10 mouse cellular contexts compared by ENCODE assay signal in the genomic region with DNA sequence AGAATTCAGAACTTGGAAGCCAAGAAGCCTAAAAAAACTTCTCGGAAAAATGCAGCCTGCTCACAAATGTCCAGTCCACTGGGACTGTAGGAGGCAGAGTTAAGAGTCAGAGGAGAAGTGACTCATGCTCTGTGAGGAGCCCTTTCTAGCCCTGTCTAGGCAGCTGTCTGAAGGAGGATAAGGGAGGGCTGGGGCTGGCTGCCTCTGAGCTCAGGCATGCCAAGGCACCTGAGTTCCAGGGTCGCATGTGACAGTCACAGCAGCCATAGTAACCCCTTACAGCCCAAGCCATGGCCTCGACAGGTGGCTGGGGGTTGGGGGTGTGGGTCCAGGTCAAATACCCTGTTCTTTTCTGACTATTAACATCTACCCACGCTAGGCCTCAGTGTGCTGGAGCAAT. TPM values are rescaled to one million over a fixed set of nuclear protein-coding genes. Genes with fewer than 3 reads are reported as not detected.
DNase-seq lines count a peak whose midpoint lies in the region; ATAC-seq and TF ChIP-seq lines count a peak whose summit lies in the region.
"Had no signal": no experiment of that assay in that cellular context is flagged by ENCODE, and none has a peak within 500 bp of the region (broad histone marks: within the 10 kb centered on the region; RNA-seq: fewer than 3 reads in every experiment).

No protein-coding gene starts in this region.

- peaks cover 31% of the 10 kb centered on the region for H3K36me3 ChIP-seq in heart, embryonic 10.5 days
- H3K36me3 ChIP-seq in heart, embryonic 15.5 days: no peaks in the 10 kb centered on the region
- peaks cover 8% of the 10 kb centered on the region for H3K36me3 ChIP-seq in stomach, postnatal 0 days (ENCODE audit: control insufficient read depth, insufficient read depth, low read length)
- no peaks in the 10 kb centered on the region; the same call in 1 of the 2 replicates for H3K36me3 ChIP-seq in forebrain, embryonic 13.5 days (ENCODE audit: poor library complexity, severe bottlenecking)

- WGBS in heart, embryonic 10.5 days: 58% methylated on average over 4 of the region's 4 CpGs
- WGBS in heart, embryonic 15.5 days: 54% methylated on average over 4 of the region's 4 CpGs
- 42% methylated on average over 4 of the region's 4 CpGs for WGBS in stomach, postnatal 0 days
- 81% methylated on average over 4 of the region's 4 CpGs for WGBS in forebrain, embryonic 13.5 days

- H3K9ac ChIP-seq in heart, embryonic 15.5 days: no peak overlapping the region
- no peak overlapping the region for H3K9ac ChIP-seq in stomach, postnatal 0 days (ENCODE audit: low read length)
- no peak overlapping the region for H3K9ac ChIP-seq in forebrain, embryonic 13.5 days
- H3K9ac ChIP-seq: midbrain, embryonic 12.5 days had no signal

- peak; percentile 97 for DNase-seq in heart, adult 11 months
- DNase-seq in heart, embryonic 10.5 days (ENCODE audit: low spot score): no peak
- peak; percentile 28 to 42 for DNase-seq in urinary bladder, adult 18-20 months (ENCODE audit: low spot score in 2 of 2)
- no peak for DNase-seq in urinary bladder, adult 2 months (ENCODE audit: low spot score)
- DNase-seq in stomach, postnatal 0 days (ENCODE audit: low spot score): no peak
- DNase-seq in right cerebral cortex, postnatal 36 days (ENCODE audit: low spot score in 2 of 2): no peak
- DNase-seq: cerebellum, adult 8-10 months had no signal

- no peak overlapping the region for H3K4me3 ChIP-seq in heart, embryonic 10.5 days
- no peak overlapping the region for H3K4me3 ChIP-seq in heart, embryonic 15.5 days
- no peak overlapping the region for H3K4me3 ChIP-seq in stomach, postnatal 0 days (ENCODE audit: low read depth, low read length)
- no peak overlapping the region for H3K4me3 ChIP-seq in forebrain, embryonic 13.5 days
- H3K4me3 ChIP-seq: midbrain, embryonic 12.5 days had no signal

- no peaks in the 10 kb centered on the region for H3K9me3 ChIP-seq in heart, embryonic 10.5 days
- no peaks in the 10 kb centered on the region for H3K9me3 ChIP-seq in heart, embryonic 15.5 days (replicated peaks)
- H3K9me3 ChIP-seq in stomach, postnatal 0 days (ENCODE audit: control insufficient read depth, low read length): no peaks in the 10 kb centered on the region
- no peaks in the 10 kb centered on the region for H3K9me3 ChIP-seq in forebrain, embryonic 13.5 days (replicated peaks)
- H3K9me3 ChIP-seq: midbrain, embryonic 12.5 days had no signal

- peaks cover 19% of the 10 kb centered on the region for H3K4me1 ChIP-seq in heart, embryonic 10.5 days
- H3K4me1 ChIP-seq in heart, embryonic 15.5 days (replicated peaks): peaks cover 10% of the 10 kb centered on the region
- H3K4me1 ChIP-seq in stomach, postnatal 0 days (replicated peaks; ENCODE audit: control insufficient read depth, insufficient read depth): 0 out of 2 replicates have a peak, but pooled peaks cover 2% of the 10 kb centered on the region
- H3K4me1 ChIP-seq in forebrain, embryonic 13.5 days: no peaks in the 10 kb centered on the region
- H3K4me1 ChIP-seq: midbrain, embryonic 12.5 days had no signal

- H3K27me3 ChIP-seq in heart, embryonic 10.5 days (ENCODE audit: insufficient read depth, poor library complexity, severe bottlenecking): no peaks in the 10 kb centered on the region
- H3K27me3 ChIP-seq in heart, embryonic 15.5 days: no peaks in the 10 kb centered on the region
- no peaks in the 10 kb centered on the region for H3K27me3 ChIP-seq in stomach, postnatal 0 days (ENCODE audit: control insufficient read depth, insufficient read depth, low read length)
- no peaks in the 10 kb centered on the region for H3K27me3 ChIP-seq in forebrain, embryonic 13.5 days
- H3K27me3 ChIP-seq: midbrain, embryonic 12.5 days had no signal

- peak; percentile 66 for ATAC-seq in heart, embryonic 15.5 days (replicated peaks; ENCODE audit: insufficient number of reproducible peaks, insufficient read depth, low FRiP score, low read depth)
- ATAC-seq in stomach, postnatal 0 days (ENCODE audit: low FRiP score, low TSS enrichment): peak; percentile 69
- ATAC-seq in forebrain, embryonic 13.5 days: no peak

- TF ChIP-seq EP300 in stomach, postnatal 0 days (optimal IDR thresholded peaks at IDR 0.05): no peak

- H3K4me2 ChIP-seq in heart, embryonic 15.5 days: no peak overlapping the region
- H3K4me2 ChIP-seq in stomach, postnatal 0 days (replicated peaks; ENCODE audit: low read depth): no peak overlapping the region
- no peak overlapping the region for H3K4me2 ChIP-seq in forebrain, embryonic 13.5 days
- H3K4me2 ChIP-seq: midbrain, embryonic 12.5 days had no signal

- TF ChIP-seq CTCF in stomach, postnatal 0 days (IDR thresholded peaks at IDR 0.05; ENCODE audit: low read depth): no peak

- no peak overlapping the region for H3K27ac ChIP-seq in heart, embryonic 10.5 days
- H3K27ac ChIP-seq in heart, embryonic 15.5 days: peak overlapping the region; percentile 63
- H3K27ac ChIP-seq in stomach, postnatal 0 days (replicated peaks): peak overlapping the region; percentile 49; the same call in 1 of the 2 replicates
- H3K27ac ChIP-seq in forebrain, embryonic 13.5 days: no peak overlapping the region
- H3K27ac ChIP-seq: midbrain, embryonic 12.5 days had no signal

RNA-seq across cellular contexts. Expression of a gene that starts 57.5 kb away (rescaled TPM):
- 0.75 and 1.1 TPM in 2 replicates for polyA plus RNA-seq in heart, embryonic 10.5 days (2016; fragmentation: Nextera tagmentation; extraction: Ambion mirVana)
- polyA plus RNA-seq in urinary bladder, adult 2 months (2012; rRNA removed): 3.2 and 4.4 TPM in 2 replicates
- 1.6 and 2.0 TPM in 2 replicates for polyA plus RNA-seq in heart, embryonic 15.5 days (2015; fragmentation: Nextera tagmentation; extraction: Ambion mirVana)
- polyA plus RNA-seq in stomach, postnatal 0 days (2015; fragmentation: Nextera tagmentation; extraction: Ambion mirVana): 1.5 and 1.7 TPM in 2 replicates
- 1.5 and 2.0 TPM in 2 replicates for polyA plus RNA-seq in forebrain, embryonic 13.5 days (2015; fragmentation: Nextera tagmentation; extraction: Ambion mirVana)

Comparison
In these comparisons a context has a peak if more than half of its experiments do, and no peak if none do; other contexts are left out.
1. DNase-seq: peak in heart, adult 11 months (single experiment) and urinary bladder, adult 18-20 months (2 of 2); none in heart, embryonic 10.5 days (single experiment), urinary bladder, adult 2 months (single experiment), stomach, postnatal 0 days (single experiment) and right cerebral cortex, postnatal 36 days (0 of 2).
2. H3K27ac ChIP-seq: peak in heart, embryonic 15.5 days (single experiment) and stomach, postnatal 0 days (single experiment); none in heart, embryonic 10.5 days (single experiment) and forebrain, embryonic 13.5 days (single experiment).